Mouse (Mus musculus): ENCODE results near the gene Zfp90. TPM values are rescaled to one million over a fixed set of nuclear protein-coding genes. Genes with fewer than 3 reads are reported as not detected.

The Zfp90 gene
- polyA plus RNA-seq, 1 experiment from 2014 or later: 14.1 TPM

DNA sequence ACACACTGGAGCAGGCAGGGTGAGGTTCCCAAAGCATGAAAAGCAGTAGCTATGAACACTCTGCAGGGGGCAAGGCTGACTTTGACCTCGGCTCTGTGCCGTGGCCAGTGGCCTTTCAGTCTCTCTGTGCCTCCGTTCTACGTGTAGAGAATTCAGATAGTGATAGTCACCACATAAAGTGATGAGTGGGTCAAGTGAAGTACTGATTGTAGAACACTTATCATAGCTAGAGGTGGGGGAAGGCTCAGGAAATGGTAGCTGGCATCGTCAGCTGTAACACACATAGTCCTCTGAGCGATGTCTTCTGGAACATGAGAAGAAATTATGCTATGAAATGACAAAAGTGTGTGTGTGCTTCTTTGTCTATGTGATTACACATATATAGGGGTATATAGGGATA is 48.7 kb downstream of the Zfp90 start:
- TF ChIP-seq CTCF (IDR thresholded peaks at IDR 0.05; ENCODE audit: low read depth): no peak
- Histone ChIP-seq H3K4me3 (replicated peaks; ENCODE audit: low read depth, low read length) (no peak overlapping the region), H3K4me2 (ENCODE audit: low read length) (no peak overlapping the region), H3K27ac (no peak overlapping the region), H3K9me3 (replicated peaks; ENCODE audit: low read length) (no peaks in the 10 kb centered on the region), H3K9ac (ENCODE audit: low read depth, low read length) (no peak overlapping the region), H3K4me1 (replicated peaks; ENCODE audit: insufficient read depth, low read length) (no peaks in the 10 kb centered on the region), H3K27me3 (ENCODE audit: insufficient read depth, low read length) (no peaks in the 10 kb centered on the region), H3K36me3 (ENCODE audit: insufficient read depth, low read length) (no peaks in the 10 kb centered on the region)
- ATAC-seq (replicated peaks; ENCODE audit: low FRiP score, low read depth): no peak
- 89% methylated on average over 6 of the region's 6 CpGs for WGBS
- DNase-seq (ENCODE audit: low spot score): no peak

DNA sequence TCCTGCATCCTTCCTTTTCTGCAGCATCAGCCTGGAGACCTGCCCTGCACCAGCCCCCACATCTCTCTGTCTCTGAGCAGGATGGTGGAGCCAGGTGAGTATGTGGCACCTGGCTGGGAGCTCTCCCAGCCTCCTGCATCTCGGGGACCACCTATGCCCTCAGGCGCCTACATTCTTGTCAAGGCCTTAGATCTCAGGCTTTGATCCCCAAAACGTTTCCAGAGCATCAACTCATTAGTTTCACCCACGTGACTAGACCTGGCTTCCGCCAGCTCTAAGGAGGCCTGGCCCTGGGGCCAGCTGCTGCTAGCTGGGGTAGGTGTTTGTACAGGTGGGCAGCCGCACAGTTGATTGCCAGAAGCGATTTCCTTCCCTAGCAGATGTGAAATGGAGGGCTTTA is 54.4 kb downstream of the Zfp90 start:
- no peak overlapping the region for H3K4me2 ChIP-seq (ENCODE audit: low read length)
- 46% methylated on average over 7 of the region's 7 CpGs for WGBS
- H3K9me3 ChIP-seq (replicated peaks; ENCODE audit: low read length): no peaks in the 10 kb centered on the region
- no peaks in the 10 kb centered on the region for H3K4me1 ChIP-seq (replicated peaks; ENCODE audit: insufficient read depth, low read length)
- DNase-seq (ENCODE audit: low spot score) (no peak), ATAC-seq (replicated peaks; ENCODE audit: low FRiP score, low read depth) (no peak)
- no peak overlapping the region for H3K27ac ChIP-seq
- H3K9ac ChIP-seq (ENCODE audit: low read depth, low read length): no peak overlapping the region
- no peaks in the 10 kb centered on the region for H3K27me3 ChIP-seq (ENCODE audit: insufficient read depth, low read length)
- no peak overlapping the region for H3K4me3 ChIP-seq (replicated peaks; ENCODE audit: low read depth, low read length)
- no peak for TF ChIP-seq CTCF (IDR thresholded peaks at IDR 0.05; ENCODE audit: low read depth)
- no peaks in the 10 kb centered on the region for H3K36me3 ChIP-seq (ENCODE audit: insufficient read depth, low read length)

DNA sequence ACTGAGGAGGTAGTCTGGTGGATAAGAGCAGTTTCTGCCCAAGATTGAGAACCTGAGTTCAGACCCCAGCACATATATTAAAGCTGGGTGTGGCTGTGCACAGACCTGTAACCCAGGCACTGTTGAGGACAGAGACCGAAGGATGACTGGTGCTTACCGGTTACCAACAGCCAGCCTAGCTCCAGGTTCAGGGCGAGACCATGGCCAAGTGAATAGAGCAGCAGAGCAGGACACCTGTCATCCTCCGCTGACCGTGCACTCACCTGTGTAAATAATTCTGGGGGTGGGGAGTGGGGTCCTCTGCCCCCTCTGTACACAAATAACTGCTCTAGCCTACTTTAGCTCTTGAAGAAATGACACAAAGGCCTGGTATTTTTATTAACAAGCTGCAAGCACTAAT is 58.9 kb downstream of the Zfp90 start:
- Histone ChIP-seq H3K4me3 (replicated peaks; ENCODE audit: low read depth, low read length) (no peak overlapping the region), H3K9ac (ENCODE audit: low read depth, low read length) (no peak overlapping the region), H3K36me3 (ENCODE audit: insufficient read depth, low read length) (no peaks in the 10 kb centered on the region), H3K4me2 (ENCODE audit: low read length) (no peak overlapping the region), H3K4me1 (replicated peaks; ENCODE audit: insufficient read depth, low read length) (no peaks in the 10 kb centered on the region), H3K27ac (no peak overlapping the region), H3K27me3 (ENCODE audit: insufficient read depth, low read length) (no peaks in the 10 kb centered on the region), H3K9me3 (replicated peaks; ENCODE audit: low read length) (no peaks in the 10 kb centered on the region)
- 67% methylated on average over 5 of the region's 5 CpGs for WGBS
- TF ChIP-seq CTCF (IDR thresholded peaks at IDR 0.05; ENCODE audit: low read depth): no peak
- DNase-seq (ENCODE audit: low spot score) (no peak), ATAC-seq (replicated peaks; ENCODE audit: low FRiP score, low read depth) (no peak)

Other genes with a start within 250 kb of the Zfp90 start
- 61.0 and 61.6 TPM in 2 replicates for gene Slc7a6, start 246.5 kb upstream of the Zfp90 start, polyA plus RNA-seq (2015; fragmentation: Nextera tagmentation; extraction: Ambion mirVana)
- 27.4 and 27.6 TPM in 2 replicates for gene Slc7a6os, start 204.4 kb upstream of the Zfp90 start, polyA plus RNA-seq (2015; fragmentation: Nextera tagmentation; extraction: Ambion mirVana)
- gene Prmt7, start 204.4 kb upstream of the Zfp90 start, polyA plus RNA-seq (2015; fragmentation: Nextera tagmentation; extraction: Ambion mirVana): 30.1 and 33.1 TPM in 2 replicates
- gene Smpd3, start 77.3 kb upstream of the Zfp90 start, polyA plus RNA-seq (2015; fragmentation: Nextera tagmentation; extraction: Ambion mirVana): 0.27 and 0.42 TPM in 2 replicates
- not detected in 2 replicates for gene 6030452D12Rik, start 85.2 kb downstream of the Zfp90 start, polyA plus RNA-seq (2015; fragmentation: Nextera tagmentation; extraction: Ambion mirVana)
- gene Cdh3, start 95.6 kb downstream of the Zfp90 start, polyA plus RNA-seq (2015; fragmentation: Nextera tagmentation; extraction: Ambion mirVana): 20.9 and 23.3 TPM in 2 replicates
- 10.5 and 15.1 TPM in 2 replicates for gene Gm10073, start 158.1 kb downstream of the Zfp90 start, polyA plus RNA-seq (2015; fragmentation: Nextera tagmentation; extraction: Ambion mirVana)
- gene Cdh1, start 188.0 kb downstream of the Zfp90 start, polyA plus RNA-seq (2015; fragmentation: Nextera tagmentation; extraction: Ambion mirVana): 74.0 and 89.3 TPM in 2 replicates

Data from kidney, postnatal 0 days (tissue).